Mouse (Mus musculus): ENCODE data around the gene G6pc2. TPM values are rescaled to one million over a fixed set of nuclear protein-coding genes. Genes with fewer than 3 reads are reported as not detected.

Gene G6pc2
- total and polyA plus RNA-seq, 3 experiments, result not detected

DNA sequence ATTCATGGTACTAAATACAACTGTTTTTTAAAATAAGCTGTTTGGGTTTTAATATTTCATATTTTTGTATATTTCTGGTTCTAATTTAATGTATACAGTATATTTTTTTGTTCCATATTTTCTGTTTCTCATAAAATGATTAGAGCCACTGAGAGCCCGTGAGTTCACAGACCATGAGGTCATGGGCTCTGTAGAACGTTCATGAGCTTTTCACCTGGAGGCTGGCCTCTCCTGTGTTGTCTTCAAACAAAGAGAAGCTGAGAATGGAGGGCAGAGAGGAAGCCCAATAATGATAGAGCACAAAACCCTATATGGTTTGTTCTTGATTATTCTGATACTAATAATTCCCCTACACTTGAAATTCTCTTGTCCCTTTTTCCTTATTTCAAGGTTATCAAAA lies 13.9 kb downstream of the G6pc2 start:
- H3K36me3 ChIP-seq (ENCODE audit: control insufficient read depth in 1 of 2, insufficient read depth in 2 of 2, low read length in 2 of 2), result no peaks in the 10 kb centered on the region
- H3K9ac ChIP-seq (ENCODE audit: control insufficient read depth, low read depth, low read length, poor library complexity, severe bottlenecking), result no peak overlapping the region
- TF ChIP-seq MEF2A (IDR thresholded peaks at IDR 0.05; ENCODE audit: extremely low read depth, insufficient replicate concordance, low read depth, low read length, poor library complexity, severe bottlenecking), result no peak
- TF ChIP-seq USF2 (IDR thresholded peaks at IDR 0.05; ENCODE audit: borderline replicate concordance in 1 of 2, insufficient read depth in 1 of 2, low read depth in 1 of 2, low read length in 2 of 2), result no peak
- TF ChIP-seq RAD21 (IDR thresholded peaks at IDR 0.05; ENCODE audit: low read depth, low read length), result no peak
- no peak for TF ChIP-seq RCOR1 (IDR thresholded peaks at IDR 0.05; ENCODE audit: low read depth, low read length)
- no peak for TF ChIP-seq KAT2A (conservative IDR thresholded peaks at IDR 0.05; ENCODE audit: low read depth, low read length)
- no peak for TF ChIP-seq ELF1 (IDR thresholded peaks at IDR 0.05; ENCODE audit: low read depth, low read length)
- no peak for TF ChIP-seq MXI1 (IDR thresholded peaks at IDR 0.05; ENCODE audit: low read depth, low read length)
- TF ChIP-seq USF1 (IDR thresholded peaks at IDR 0.05; ENCODE audit: low read depth, low read length), result no peak
- no peak for TF ChIP-seq MAX (IDR thresholded peaks at IDR 0.05; ENCODE audit: low read length)
- no peak for TF ChIP-seq GATA1 (IDR thresholded peaks at IDR 0.05; ENCODE audit: low read depth, low read length)
- no peak for TF ChIP-seq CTCF (IDR thresholded peaks at IDR 0.05 in 2 of 3, conservative IDR thresholded peaks at IDR 0.05 in 1 of 3; ENCODE audit: control insufficient read depth in 1 of 3, insufficient read depth in 1 of 3, low read depth in 2 of 3, low read length in 3 of 3, poor library complexity in 1 of 3, severe bottlenecking in 1 of 3)
- TF ChIP-seq ZMIZ1 (IDR thresholded peaks at IDR 0.05; ENCODE audit: low read depth, low read length), result no peak
- no peaks in the 10 kb centered on the region for H3K4me1 ChIP-seq (ENCODE audit: control insufficient read depth in 1 of 2, insufficient read depth in 2 of 2, low read length in 2 of 2)
- no peaks in the 10 kb centered on the region for H3K27me3 ChIP-seq (ENCODE audit: control insufficient read depth in 1 of 2, insufficient read depth in 2 of 2, low read length in 2 of 2)
- no peak overlapping the region for H3K27ac ChIP-seq (ENCODE audit: control insufficient read depth, low read depth, low read length)
- H3K4me3 ChIP-seq (ENCODE audit: control insufficient read depth in 1 of 2, insufficient read depth in 1 of 2, low read depth in 2 of 2, low read length in 2 of 2), result no peak overlapping the region
- H3K9me3 ChIP-seq (replicated peaks; ENCODE audit: insufficient read depth, low read length), result no peaks in the 10 kb centered on the region
- H3K79me2 ChIP-seq (ENCODE audit: control insufficient read depth, insufficient read depth, low read length, poor library complexity), result no peaks in the 10 kb centered on the region
- no peak for DNase-seq (ENCODE audit: low read depth, low spot score)

DNA sequence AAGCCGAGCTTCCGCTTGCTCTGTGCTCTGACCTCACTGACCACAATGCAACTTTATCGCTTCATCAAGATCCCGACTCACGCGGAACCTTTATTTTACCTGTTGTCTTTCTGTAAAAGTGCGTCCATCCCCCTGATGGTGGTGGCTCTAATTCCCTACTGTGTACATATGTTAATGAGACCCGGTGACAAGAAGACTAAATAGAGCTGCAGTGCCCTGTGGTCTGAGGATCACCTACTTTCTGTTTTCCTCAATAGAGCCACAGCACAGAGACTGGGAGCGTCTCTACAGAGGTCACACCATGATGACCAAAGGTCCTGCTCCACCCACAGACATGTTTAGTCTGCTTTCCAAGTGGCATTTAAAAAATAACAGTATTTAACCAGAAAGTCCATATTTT lies 16.0 kb downstream of the G6pc2 start:
- H3K36me3 ChIP-seq (ENCODE audit: control insufficient read depth in 1 of 2, insufficient read depth in 2 of 2, low read length in 2 of 2), result no peaks in the 10 kb centered on the region
- TF ChIP-seq USF1 (IDR thresholded peaks at IDR 0.05; ENCODE audit: low read depth, low read length) (no peak), ZNF384 (IDR thresholded peaks at IDR 0.05; ENCODE audit: low read depth, low read length) (no peak), SMC3 (IDR thresholded peaks at IDR 0.05; ENCODE audit: low read depth, low read length) (no peak), NRF1 (IDR thresholded peaks at IDR 0.05; ENCODE audit: insufficient read depth, low read depth, low read length, poor library complexity, severe bottlenecking) (no peak), MAZ (IDR thresholded peaks at IDR 0.05; ENCODE audit: low read depth, low read length) (no peak), MAFK (IDR thresholded peaks at IDR 0.05; ENCODE audit: borderline replicate concordance, low read depth, low read length) (no peak), GABPA (IDR thresholded peaks at IDR 0.05; ENCODE audit: low read depth, low read length) (no peak), POLR2AphosphoS5 (IDR thresholded peaks at IDR 0.05; ENCODE audit: borderline replicate concordance, low read depth, low read length) (no peak), CHD2 (IDR thresholded peaks at IDR 0.05; ENCODE audit: low read length) (no peak), ZC3H11A (IDR thresholded peaks at IDR 0.05; ENCODE audit: low read depth, low read length) (no peak), UBTF (IDR thresholded peaks at IDR 0.05; ENCODE audit: borderline replicate concordance, insufficient read depth, low read depth, low read length) (no peak), POLR2AphosphoS2 (IDR thresholded peaks at IDR 0.05; ENCODE audit: low read length) (no peak), GATA1 (IDR thresholded peaks at IDR 0.05; ENCODE audit: low read depth, low read length) (no peak), KAT2A (conservative IDR thresholded peaks at IDR 0.05; ENCODE audit: low read depth, low read length) (no peak), BHLHE40 (IDR thresholded peaks at IDR 0.05; ENCODE audit: borderline replicate concordance, low read depth, low read length) (no peak), MXI1 (IDR thresholded peaks at IDR 0.05; ENCODE audit: low read depth, low read length) (no peak), CTCF (IDR thresholded peaks at IDR 0.05 in 2 of 3, conservative IDR thresholded peaks at IDR 0.05 in 1 of 3; ENCODE audit: control insufficient read depth in 1 of 3, insufficient read depth in 1 of 3, low read depth in 2 of 3, low read length in 3 of 3, poor library complexity in 1 of 3, severe bottlenecking in 1 of 3) (no peak), JUND (IDR thresholded peaks at IDR 0.05; ENCODE audit: low read depth, low read length) (no peak)
- no peaks in the 10 kb centered on the region for H3K79me2 ChIP-seq (ENCODE audit: control insufficient read depth, insufficient read depth, low read length, poor library complexity)

More for the DNA sequence above, 16.0 kb downstream of the G6pc2 start:
- no peaks in the 10 kb centered on the region for H3K27me3 ChIP-seq (ENCODE audit: control insufficient read depth in 1 of 2, insufficient read depth in 2 of 2, low read length in 2 of 2)
- DNase-seq (ENCODE audit: low read depth, low spot score), result no peak
- H3K9ac ChIP-seq (ENCODE audit: control insufficient read depth, low read depth, low read length, poor library complexity, severe bottlenecking), result no peak overlapping the region
- H3K4me1 ChIP-seq (ENCODE audit: control insufficient read depth in 1 of 2, insufficient read depth in 2 of 2, low read length in 2 of 2), result no peaks in the 10 kb centered on the region
- no peak overlapping the region for H3K27ac ChIP-seq (ENCODE audit: control insufficient read depth, low read depth, low read length)
- no peak overlapping the region for H3K4me3 ChIP-seq (ENCODE audit: control insufficient read depth in 1 of 2, insufficient read depth in 1 of 2, low read depth in 2 of 2, low read length in 2 of 2)
- H3K9me3 ChIP-seq (replicated peaks; ENCODE audit: insufficient read depth, low read length), result no peaks in the 10 kb centered on the region
